Mouse (Mus musculus) regulatory T cell (primary cell): ENCODE measurements around the gene Ap1g1.

ENCODE experiments used
- in situ Hi-C: fragments of 300-600 bp; cut with MboI, MseI; formaldehyde crosslinking; loops from one replicate; pipeline ENCODE4 v1.15.1; 2025; ENCODE audit warnings: high pct_unique_total_duplicates

Gene Ap1g1

DNA sequence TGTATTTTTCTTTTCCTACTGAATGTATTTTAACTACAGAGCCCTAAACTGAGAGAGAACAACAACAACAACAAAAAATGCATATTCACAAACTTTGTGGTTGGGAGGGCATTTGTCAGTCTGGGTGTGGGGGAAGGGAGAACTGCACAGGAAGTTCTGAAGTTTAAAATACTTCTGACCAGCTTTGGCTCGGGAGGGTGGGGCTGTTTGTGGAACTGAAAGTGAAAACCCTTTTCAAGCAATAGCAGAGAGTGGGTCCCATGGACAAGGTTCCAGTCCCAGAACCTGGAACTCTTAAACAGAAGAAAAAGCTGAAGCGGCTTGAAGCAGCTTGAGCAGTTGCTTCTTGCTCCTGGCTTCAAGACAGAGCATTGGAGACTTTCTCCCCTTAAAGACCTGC lies 85.0 kb downstream of the Ap1g1 start:
- in situ Hi-C loops, result loop anchor here (5.0 to 25.0 kb wide), 2 partner anchors 59 to 1999 kb away; partner anchors contain the start of gene Cfdp1

DNA sequence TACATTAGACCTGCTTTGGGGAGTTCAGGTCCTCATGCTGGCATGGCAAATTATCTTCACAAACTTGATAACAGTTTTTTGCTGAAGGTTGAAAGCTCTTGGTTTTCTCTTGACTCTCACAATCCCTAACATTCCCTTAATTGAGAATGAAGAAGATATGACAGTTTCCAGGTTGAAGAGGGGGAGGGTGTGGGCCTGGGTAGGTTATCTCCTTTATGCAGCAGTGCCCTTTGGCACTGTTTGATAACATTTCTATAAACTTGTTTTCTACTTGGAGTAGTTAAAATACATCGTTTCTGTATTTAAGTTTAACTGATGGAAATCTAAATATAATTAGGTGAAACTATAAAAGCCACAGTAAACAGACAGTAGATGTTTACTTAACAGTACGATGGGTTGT lies 86.4 kb downstream of the Ap1g1 start:
- in situ Hi-C loops, result loop anchor here (5.0 to 25.0 kb wide), 3 partner anchors 58 to 1998 kb away; partner anchors contain the start of genes Ap1g1 and Cfdp1

DNA sequence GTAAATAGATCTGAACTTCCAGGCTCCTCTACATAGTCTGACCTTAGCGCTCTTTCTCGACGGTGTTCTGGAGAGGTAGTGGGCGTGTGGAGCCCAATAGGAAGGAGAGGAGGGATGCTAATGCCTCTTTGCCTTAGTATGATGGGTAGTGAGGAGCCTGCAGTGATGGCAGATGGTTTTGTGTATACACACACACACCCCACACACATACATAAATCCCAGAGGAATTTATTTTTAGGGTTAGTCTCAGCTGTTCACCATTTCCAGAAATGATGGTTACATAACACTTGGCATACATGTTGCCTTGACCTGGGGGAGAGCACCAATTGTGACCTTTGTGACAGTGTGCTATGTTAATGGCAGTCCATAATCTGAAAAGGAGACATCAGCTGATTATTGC lies 87.2 kb downstream of the Ap1g1 start:
- in situ Hi-C loops, result loop anchor here (5.0 to 25.0 kb wide), 2 partner anchors 88 to 1997 kb away; partner anchors contain the start of genes Ap1g1 and Cfdp1

DNA sequence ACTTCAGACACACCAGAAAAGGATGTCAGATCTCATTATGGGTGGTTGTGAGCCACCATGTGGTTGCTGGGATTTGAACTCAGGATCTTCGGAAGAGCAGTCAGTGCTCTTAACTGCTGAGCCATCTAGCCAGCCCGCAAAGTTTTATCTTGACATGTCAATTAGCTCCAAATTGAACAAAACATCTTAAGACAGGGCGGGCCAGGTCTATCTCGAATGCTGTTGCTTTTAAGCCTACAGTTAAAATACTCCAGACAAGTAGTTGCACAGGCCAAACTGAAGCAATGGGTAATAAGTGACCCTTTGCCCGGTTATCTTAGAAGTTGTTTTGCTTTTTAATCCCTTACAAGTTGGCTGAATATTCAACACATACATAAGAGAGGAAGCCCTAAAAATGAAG lies 88.3 kb downstream of the Ap1g1 start:
- in situ Hi-C loops, result loop anchor here (5.0 to 25.0 kb wide), 2 partner anchors 89 to 1996 kb away; partner anchors contain the start of genes Ap1g1 and Cfdp1

DNA sequence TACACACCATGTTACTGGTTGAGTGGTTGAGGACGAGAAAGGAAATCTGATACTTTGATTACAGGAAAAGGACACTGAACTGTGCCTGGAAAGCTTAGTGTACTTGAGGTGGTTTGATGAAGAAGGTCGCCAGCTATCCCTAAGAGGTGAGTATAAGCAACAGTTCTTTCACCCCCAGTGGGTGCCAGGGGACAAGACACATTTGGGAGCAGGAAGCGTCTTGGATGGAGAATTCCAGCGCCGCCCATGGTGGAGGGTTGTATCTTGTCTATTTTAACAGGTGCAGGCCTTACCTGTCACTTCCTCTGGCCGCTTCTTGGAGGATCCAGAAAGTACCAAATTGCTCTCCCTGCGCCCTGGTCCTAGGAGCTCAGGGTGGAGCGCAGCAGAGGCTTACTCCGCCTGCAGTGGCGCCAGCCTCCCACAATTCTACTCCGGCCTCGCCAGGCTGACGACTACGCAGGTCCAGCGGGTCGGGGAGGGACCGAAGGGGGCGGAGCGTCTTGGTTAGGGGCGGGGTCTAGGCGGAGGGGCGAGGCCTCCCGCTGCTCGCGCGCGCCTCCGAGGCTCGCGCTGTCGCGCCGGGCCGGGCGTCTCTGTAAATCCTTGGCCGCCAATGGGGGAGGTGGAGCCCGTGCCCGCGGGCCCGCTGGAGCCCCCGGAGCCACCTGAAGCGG lies 89.8 kb downstream of the Ap1g1 start, which contains the start of gene Phlpp2:
Phlpp2 (plus strand) TSS at position 540 of the 677 bp plus-strand sequence.
- in situ Hi-C loops, result loop anchor here (5.0 to 25.0 kb wide), 2 partner anchors 91 to 1994 kb away; partner anchors contain the start of genes Ap1g1 and Cfdp1

DNA sequence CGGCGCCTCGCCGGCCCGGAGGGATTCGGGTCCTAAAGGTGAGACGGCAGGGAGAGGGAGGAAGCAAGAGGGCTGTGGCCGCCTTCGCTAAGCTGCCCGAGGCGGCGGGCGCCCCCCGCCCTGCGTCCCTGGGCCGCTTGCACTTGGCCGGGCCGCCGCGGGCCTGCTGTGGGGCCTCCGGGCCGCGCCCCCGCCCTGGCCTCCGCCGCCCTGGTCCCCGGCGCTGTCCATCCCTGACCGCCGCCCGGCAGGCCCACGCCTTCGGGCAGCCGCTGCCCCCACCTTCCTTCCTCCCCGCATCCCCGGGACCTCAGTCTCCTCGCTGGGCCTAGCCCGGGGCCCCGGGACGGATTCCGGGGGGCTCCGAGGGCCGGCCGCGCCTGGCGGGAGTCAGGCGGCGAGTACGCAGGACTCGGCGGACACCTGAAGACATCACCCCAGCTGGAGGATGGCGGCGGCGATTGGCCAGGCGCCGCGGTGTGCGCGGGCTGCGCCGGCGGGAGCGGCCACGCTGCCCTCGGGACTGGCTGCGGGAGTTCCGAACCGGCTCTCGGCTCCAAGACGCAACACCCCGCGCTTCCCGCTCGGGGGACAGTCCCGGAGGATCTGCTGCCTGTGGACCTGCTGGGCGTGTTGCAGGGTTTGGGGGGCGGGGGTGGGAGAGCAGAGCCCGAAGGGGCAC lies 90.5 kb downstream of the Ap1g1 start:
- in situ Hi-C loops, result loop anchor here (5.0 to 25.0 kb wide), 2 partner anchors 92 to 1993 kb away; partner anchors contain the start of genes Ap1g1 and Cfdp1

DNA sequence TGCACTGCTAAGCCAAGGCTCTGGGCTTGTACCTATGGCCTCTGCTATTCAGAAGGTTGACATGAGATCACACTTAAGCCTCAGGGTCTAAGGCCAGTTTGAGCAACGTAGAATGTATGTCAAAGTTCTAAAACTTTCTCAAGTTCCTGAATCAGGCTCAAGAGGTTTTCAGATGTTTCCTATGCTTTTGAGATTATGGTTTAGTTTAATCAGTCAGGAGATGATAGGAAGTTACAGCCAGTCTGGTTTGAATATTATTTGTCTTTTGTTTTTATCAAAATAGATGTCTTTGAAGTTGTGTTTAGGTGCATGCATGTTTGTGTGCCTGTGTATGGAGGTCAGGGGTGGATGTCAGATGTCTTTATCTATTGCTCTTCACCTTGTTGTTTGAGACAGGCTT lies 92.7 kb downstream of the Ap1g1 start:
- in situ Hi-C loops, result loop anchor here (25.0 kb wide), 1 partner anchor 1991 kb away; the partner anchor contains the start of gene Cfdp1

- in situ Hi-C loops, result loop anchor here (25.0 kb wide), 1 partner anchor 1989 kb away; the partner anchor contains the start of gene Cfdp1
Measured at GRCm38 (mm10) chr8:109873800-109874199, 95.4 kb downstream of the Ap1g1 start.

DNA sequence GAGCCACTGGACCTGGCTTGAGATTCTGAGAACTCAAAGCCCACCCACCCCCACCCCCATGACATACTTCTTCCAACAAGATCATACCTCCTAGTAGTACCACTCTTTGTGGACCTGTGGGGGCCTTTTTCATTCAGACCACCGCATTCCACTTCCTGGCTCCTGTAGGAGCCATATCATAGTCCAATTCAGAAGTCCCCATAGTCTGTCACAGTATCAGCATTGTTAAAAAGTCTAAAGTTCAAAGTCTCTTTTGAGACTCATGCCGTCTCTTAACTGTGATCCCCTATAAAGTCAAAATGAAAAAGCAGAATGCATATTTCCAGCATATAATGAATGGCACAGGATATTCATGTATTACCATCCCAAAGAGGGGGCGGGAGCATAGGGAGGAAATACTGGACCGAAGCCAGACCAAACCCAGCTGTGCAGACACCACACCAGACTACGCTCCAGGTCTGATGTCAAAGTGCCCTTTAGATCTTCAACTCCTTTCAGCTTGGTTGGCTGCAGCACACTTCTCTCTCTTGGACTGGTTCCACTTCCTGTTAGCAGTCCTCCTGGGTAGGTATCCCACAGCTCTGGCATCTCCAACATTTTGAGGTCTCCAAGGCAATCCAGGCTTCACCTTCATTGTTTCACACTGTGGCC lies 101.8 kb downstream of the Ap1g1 start:
- in situ Hi-C loops, result no loop called here

- in situ Hi-C loops, result no loop called here
Measured at GRCm38 (mm10) chr8:109885294-109885693, 106.9 kb downstream of the Ap1g1 start.

GRCm38 (mm10) chr8:109889211-109889610 lies 110.9 kb downstream of the Ap1g1 start:
- in situ Hi-C loops, result no loop called here

GRCm38 (mm10) chr8:109890794-109891585 lies 112.6 kb downstream of the Ap1g1 start:
- in situ Hi-C loops, result no loop called here

- in situ Hi-C loops, result no loop called here
Measured at GRCm38 (mm10) chr8:109894636-109895035, 116.3 kb downstream of the Ap1g1 start.

GRCm38 (mm10) chr8:109895355-109895754 lies 117.0 kb downstream of the Ap1g1 start:
- in situ Hi-C loops, result no loop called here

DNA sequence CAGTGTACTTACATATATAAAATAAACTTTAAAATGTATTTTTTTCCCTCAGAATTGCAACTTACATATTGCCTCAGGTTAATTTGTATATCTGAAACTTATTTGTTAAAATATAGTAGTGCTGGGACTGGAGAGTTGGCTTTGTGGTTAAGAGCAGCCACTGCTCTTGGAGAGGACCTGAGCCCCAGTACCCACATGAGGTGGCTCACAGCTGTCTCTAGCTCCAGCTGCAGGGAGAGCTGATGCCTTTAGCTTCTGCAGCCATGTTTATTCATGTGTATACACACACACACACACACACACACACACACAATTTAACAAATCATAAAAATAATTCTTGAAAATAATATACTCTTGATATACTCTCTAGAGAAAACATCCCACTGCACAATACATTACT lies 124.0 kb downstream of the Ap1g1 start:
- in situ Hi-C loops, result no loop called here

- in situ Hi-C loops, result no loop called here
Measured at GRCm38 (mm10) chr8:109903909-109904469, 125.6 kb downstream of the Ap1g1 start.

DNA sequence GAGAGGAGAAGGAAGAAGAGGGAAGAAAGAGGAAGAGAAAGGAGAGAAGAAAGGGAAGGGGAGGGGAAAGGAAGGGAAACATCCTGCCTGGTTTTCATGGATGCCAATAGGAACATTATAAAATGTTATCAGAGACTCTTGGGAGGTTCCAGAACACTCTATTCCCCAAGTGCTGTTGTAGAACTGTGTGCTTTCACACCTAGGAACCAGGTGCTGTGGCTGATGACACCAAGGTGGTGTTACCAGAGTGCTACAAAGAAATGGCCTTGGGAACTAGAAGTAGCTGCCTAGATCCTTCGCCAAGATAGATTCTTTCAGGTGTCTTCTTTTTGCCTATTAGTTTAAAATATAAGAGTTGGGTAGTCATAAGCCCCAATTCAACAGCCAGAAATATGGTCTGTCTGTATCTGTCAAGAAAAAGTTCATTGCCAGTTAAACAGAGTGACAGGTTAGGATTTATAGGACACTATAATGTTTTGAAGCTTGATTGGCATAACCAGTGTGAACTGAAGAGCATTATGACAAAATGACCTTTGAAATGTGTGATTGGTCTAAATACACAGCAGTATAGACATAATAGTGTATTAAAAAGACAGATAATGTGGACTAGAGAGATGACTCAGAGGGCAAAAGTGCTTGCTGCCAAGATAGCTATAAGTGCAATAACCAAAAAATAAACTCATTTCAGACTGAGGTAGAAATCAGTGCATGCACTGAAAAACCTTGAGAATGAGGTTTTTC lies 126.7 kb downstream of the Ap1g1 start:
- in situ Hi-C loops, result no loop called here

DNA sequence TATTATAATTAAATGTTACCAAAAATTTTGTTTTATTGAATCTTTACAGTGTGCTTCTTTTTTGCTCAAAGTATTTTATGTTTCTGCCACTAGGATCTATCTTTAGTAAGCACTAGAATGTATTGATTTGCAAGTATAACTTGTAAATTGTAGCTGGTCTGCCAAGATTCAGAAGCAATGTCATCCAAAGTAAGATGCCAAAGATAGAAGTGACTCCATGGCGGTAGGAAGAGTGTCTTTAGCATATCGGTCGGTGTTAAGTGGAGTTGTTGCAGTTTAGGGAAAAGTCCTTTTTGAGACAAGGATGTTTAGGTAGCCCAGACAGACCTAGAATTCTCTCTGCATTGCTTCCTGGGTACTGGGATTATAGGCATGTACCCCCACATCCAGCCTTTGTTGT lies 128.6 kb downstream of the Ap1g1 start:
- in situ Hi-C loops, result no loop called here

GRCm38 (mm10) chr8:109907376-109907775 lies 129.0 kb downstream of the Ap1g1 start:
- in situ Hi-C loops, result no loop called here
